Mouse (Mus musculus) bone marrow macrophage, adult 2 months (primary cell): Measurements from ENCODE around the gene Slc7a1.

Experiments
- CTCF ChIP-seq: IDR thresholded peaks from 2 replicates; pipeline ENCODE4 v1.5.1; 2012; ENCODE audit warnings: low read depth, mild to moderate bottlenecking, low read length, moderate library complexity
- POLR2A ChIP-seq: IDR thresholded peaks from 2 replicates; pipeline ENCODE4 v1.6.1; 2012; ENCODE audit warnings: mild to moderate bottlenecking, low read depth, low read length, borderline replicate concordance

DNA sequence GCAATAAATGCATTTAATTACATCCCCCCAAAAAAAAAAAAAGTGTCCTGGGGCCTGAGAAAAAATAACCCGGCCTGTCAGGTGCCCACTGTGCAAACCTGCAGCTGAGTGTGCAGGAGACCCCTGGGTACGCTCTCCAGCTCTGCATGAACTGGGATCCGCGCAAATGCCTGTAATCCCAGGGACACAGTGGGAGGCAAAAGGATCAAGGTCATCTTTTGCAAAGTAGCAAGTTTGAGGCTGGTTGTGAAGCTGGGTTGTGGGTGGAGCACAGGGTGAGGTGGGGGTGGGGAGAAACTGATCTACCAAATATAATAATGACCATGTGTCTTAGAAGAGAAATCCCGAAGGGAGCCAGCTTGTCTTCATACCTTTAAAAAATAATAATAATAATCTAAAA, 1.8 kb downstream of the Slc7a1 start:
- TF ChIP-seq CTCF (no peak), POLR2A (no peak)
